Comparison of ENCODE assay signal across 20 mouse cellular contexts in genomic region chr2:45357266-45357665, GRCm38 (mm10).
DNase-seq lines count a peak whose midpoint lies in the region; ATAC-seq and TF ChIP-seq lines count a peak whose summit lies in the region.
"Had no signal": no experiment of that assay in that cellular context is flagged by ENCODE, and none has a peak within 500 bp of the region (broad histone marks: within the 10 kb centered on the region; RNA-seq: fewer than 3 reads in every experiment).

No protein-coding gene starts in this region.

- no peaks in the 10 kb centered on the region for H3K4me1 ChIP-seq in testis, adult 2 months (ENCODE audit: control insufficient read depth, insufficient read depth, low read length)
- H3K4me1 ChIP-seq in forebrain, embryonic 15.5 days = peaks cover 14% of the 10 kb centered on the region
- H3K4me1 ChIP-seq: hindbrain, embryonic 13.5 days had no signal

- peak; percentile 12; the same call in 1 of the 2 replicates for ATAC-seq in forebrain, embryonic 15.5 days (replicated peaks)

- no peak overlapping the region; the same call in 1 of the 2 replicates for H3K4me2 ChIP-seq in forebrain, embryonic 15.5 days (replicated peaks)
- H3K4me2 ChIP-seq: heart, embryonic 13.5 days; hindbrain, embryonic 13.5 days; midbrain, embryonic 11.5 days had no signal

- H3K36me3 ChIP-seq in testis, adult 2 months (ENCODE audit: control insufficient read depth, insufficient read depth, low read length) = no peaks in the 10 kb centered on the region
- no peaks in the 10 kb centered on the region for H3K36me3 ChIP-seq in forebrain, embryonic 15.5 days
- H3K36me3 ChIP-seq: heart, embryonic 13.5 days; hindbrain, embryonic 13.5 days had no signal

- H3K9me3 ChIP-seq in forebrain, embryonic 15.5 days = no peaks in the 10 kb centered on the region
- H3K9me3 ChIP-seq: heart, embryonic 13.5 days; hindbrain, embryonic 13.5 days had no signal

- TF ChIP-seq CTCF in layer of hippocampus, adult 2 months (conservative IDR thresholded peaks at IDR 0.05) = no peak
- TF ChIP-seq CTCF in testis, adult 2 months (IDR thresholded peaks at IDR 0.05; ENCODE audit: control insufficient read depth, insufficient read depth, insufficient replicate concordance, low read depth, low read length) = no peak

- H3K27ac ChIP-seq in layer of hippocampus, adult 2 months = peak overlapping the region; percentile 72
- peak overlapping the region; percentile 42; the same call in 1 of the 2 replicates for H3K27ac ChIP-seq in testis, adult 2 months (ENCODE audit: control insufficient read depth, insufficient read depth, low read depth, low read length)
- no peak overlapping the region for H3K27ac ChIP-seq in forebrain, embryonic 15.5 days (replicated peaks)
- H3K27ac ChIP-seq: heart, embryonic 13.5 days; hindbrain, embryonic 13.5 days; liver, embryonic 14.5 days; macrophage had no signal

- H3K4me3 ChIP-seq in layer of hippocampus, adult 2 months = peak overlapping the region; percentile 14; the same call in 1 of the 2 replicates
- no peak overlapping the region for H3K4me3 ChIP-seq in testis, adult 2 months (ENCODE audit: control insufficient read depth, low read depth, low read length)
- H3K4me3 ChIP-seq in forebrain, embryonic 15.5 days = no peak overlapping the region
- H3K4me3 ChIP-seq: heart, embryonic 13.5 days; hindbrain, embryonic 13.5 days had no signal

- H3K27me3 ChIP-seq in testis, adult 2 months (ENCODE audit: control insufficient read depth, insufficient read depth, low read length) = no peaks in the 10 kb centered on the region
- no peaks in the 10 kb centered on the region for H3K27me3 ChIP-seq in forebrain, embryonic 15.5 days
- H3K27me3 ChIP-seq: heart, embryonic 13.5 days; hindbrain, embryonic 13.5 days had no signal

- H3K9ac ChIP-seq in forebrain, embryonic 15.5 days (replicated peaks) = no peak overlapping the region
- H3K9ac ChIP-seq: heart, embryonic 13.5 days; hindbrain, embryonic 13.5 days; liver, embryonic 14.5 days had no signal

- 21% methylated on average over 7 of the region's 7 CpGs for WGBS in forebrain, embryonic 15.5 days

- DNase-seq in layer of hippocampus, adult 2 months (ENCODE audit: low spot score in 2 of 2) = no peak
- no peak for DNase-seq in layer of hippocampus, postnatal 10 days (ENCODE audit: low spot score in 2 of 2)
- no peak for DNase-seq in testis, postnatal 10 days (ENCODE audit: low spot score)
- DNase-seq in heart, adult 18-20 months = no peak
- no peak for DNase-seq in spleen, postnatal 14 days (ENCODE audit: low spot score in 2 of 2)
- no peak for DNase-seq in adrenal gland, postnatal 14 days
- DNase-seq: B cell, adult 2 months; cerebellum, postnatal 10 days; embryo, embryonic 11 days; kidney, adult 8-10 months; kidney, postnatal 25 days; right cerebral cortex, postnatal 14 days; thymus, postnatal 25 days had no signal

- TF ChIP-seq POLR2A in testis, adult 2 months (IDR thresholded peaks at IDR 0.05; ENCODE audit: control insufficient read depth, low read depth, low read length) = no peak
